Mouse (Mus musculus) forebrain, embryonic 13.5 days (tissue): Measurements from ENCODE around the gene Gm10277. TPM values are rescaled to one million over a fixed set of nuclear protein-coding genes. Genes with fewer than 3 reads are reported as not detected.

Experiments used
- ATAC-seq: fragments of 200-750 bp; cut with Nextera tagmentation; 2 replicates; pipeline ENCODE4 v1.8.0; 2017
- H3K27ac ChIP-seq: fragments of 300-500 bp; sonication (generic); 2 replicates; pipeline ENCODE4 v1.5.1; 2015; ENCODE audit warnings: inconsistent platforms, mild to moderate bottlenecking, moderate library complexity
- H3K27me3 ChIP-seq: fragments of 300-500 bp; sonication (generic); 2 replicates; pipeline ENCODE4 v1.6.1; 2015; ENCODE audit warnings: mild to moderate bottlenecking, inconsistent platforms
- H3K36me3 ChIP-seq: fragments of 300-500 bp; sonication (generic); 2 replicates; pipeline ENCODE4 v1.6.1; 2015; ENCODE audit warnings: mild to moderate bottlenecking, inconsistent platforms; ENCODE audit not compliant: poor library complexity, severe bottlenecking
- H3K4me1 ChIP-seq: fragments of 300-500 bp; sonication (generic); 2 replicates; pipeline ENCODE4 v1.6.1; 2015; ENCODE audit warnings: inconsistent platforms
- H3K4me2 ChIP-seq: fragments of 300-500 bp; sonication (generic); 2 replicates; pipeline ENCODE4 v1.6.1; 2015; ENCODE audit warnings: inconsistent platforms, mild to moderate bottlenecking, moderate library complexity
- H3K4me3 ChIP-seq: fragments of 300-500 bp; sonication (generic); 2 replicates; pipeline ENCODE4 v1.5.1; 2015; ENCODE audit warnings: mild to moderate bottlenecking, inconsistent platforms
- H3K9ac ChIP-seq: fragments of 300-500 bp; sonication (generic); 2 replicates; pipeline ENCODE4 v1.6.1; 2015; ENCODE audit warnings: mild to moderate bottlenecking, inconsistent platforms
- H3K9me3 ChIP-seq: fragments of 300-500 bp; sonication (generic); replicated peaks from 2 replicates; pipeline ENCODE4 v1.6.1; 2016; ENCODE audit warnings: inconsistent platforms
- WGBS: fragments of 180-500 bp; shearing (Covaris S2); methylation state at CpG from one replicate; pipeline ENCODE4 v1.1.7; 2015; 5-methylcytosine and 5-hydroxymethylcytosine counted together
- polyA plus RNA-seq: library from polyadenylated mRNA; unstranded; fragments of >200 nt; fragmentation: Nextera tagmentation; extraction: Ambion mirVana; gene quantifications from 2 replicates; pipeline ENCODE4 v1.2.1, GENCODE M21; 2015

Gm10277 gene
- polyA plus RNA-seq, 1 experiment from 2014 or later, result 2.9 TPM

DNA sequence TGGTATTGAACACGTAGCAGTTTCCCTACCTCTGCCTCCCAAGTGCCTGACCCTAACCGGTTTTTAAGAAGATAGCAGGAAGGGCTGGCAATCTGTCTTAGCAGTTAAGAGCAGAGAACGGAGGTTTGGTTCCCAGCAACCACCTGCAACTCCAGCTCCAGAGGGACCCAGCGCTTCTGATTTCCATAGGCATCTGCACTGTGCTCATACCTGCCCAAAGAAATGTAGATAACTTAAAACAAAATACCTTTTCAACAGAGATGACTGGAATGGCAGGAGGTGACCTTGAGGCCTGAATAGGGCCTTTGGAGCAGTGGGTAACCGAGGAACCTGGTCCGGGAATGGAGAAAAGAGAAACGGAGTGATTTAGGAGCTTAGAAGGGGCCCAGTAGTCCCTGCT lies 49.0 kb downstream of the Gm10277 start:
- Histone ChIP-seq H3K4me3 (no peak overlapping the region), H3K27ac (no peak overlapping the region), H3K4me1 (no peaks in the 10 kb centered on the region), H3K4me2 (no peak overlapping the region), H3K9ac (no peak overlapping the region), H3K27me3 (no peaks in the 10 kb centered on the region), H3K9me3 (no peaks in the 10 kb centered on the region), H3K36me3 (no peaks in the 10 kb centered on the region)
- ATAC-seq, result no peak
- 42% methylated on average over 7 of the region's 7 CpGs for WGBS

- no peak for ATAC-seq
Measured at GRCm38 (mm10) chr11:77737289-77737688, 50.3 kb downstream of the Gm10277 start.

More at GRCm38 (mm10) chr11:77737289-77737688, 50.3 kb downstream of the Gm10277 start:
- H3K36me3 ChIP-seq, result no peaks in the 10 kb centered on the region
- no peaks in the 10 kb centered on the region for H3K4me1 ChIP-seq
- no peak overlapping the region for H3K4me2 ChIP-seq
- H3K4me3 ChIP-seq, result no peak overlapping the region
- no peaks in the 10 kb centered on the region for H3K9me3 ChIP-seq
- no peak overlapping the region for H3K27ac ChIP-seq
- 2% methylated on average over 6 of the region's 6 CpGs for WGBS
- H3K9ac ChIP-seq, result no peak overlapping the region
- no peaks in the 10 kb centered on the region for H3K27me3 ChIP-seq

Other genes with a start within 250 kb of the Gm10277 start
- 25.8 and 28.5 TPM in 2 replicates for gene Taok1, start 179.9 kb downstream of the Gm10277 start, polyA plus RNA-seq
- gene Nufip2, start 101.6 kb downstream of the Gm10277 start, polyA plus RNA-seq, result 4.3 and 5.0 TPM in 2 replicates
- 0.76 and 1.7 TPM in 2 replicates for gene Cryba1, start 62.5 kb downstream of the Gm10277 start, polyA plus RNA-seq
- gene Myo18a, start 24.5 kb downstream of the Gm10277 start, polyA plus RNA-seq, result 38.2 and 48.1 TPM in 2 replicates
- gene Pipox, start 106.3 kb upstream of the Gm10277 start, polyA plus RNA-seq, result 12.7 and 15.1 TPM in 2 replicates
- 141 and 165 TPM in 2 replicates for gene Sez6, start 143.1 kb upstream of the Gm10277 start, polyA plus RNA-seq
- gene Phf12, start 195.0 kb upstream of the Gm10277 start, polyA plus RNA-seq, result 20.7 and 24.5 TPM in 2 replicates
- 23.4 and 26.6 TPM in 2 replicates for gene Dhrs13, start 244.5 kb upstream of the Gm10277 start, polyA plus RNA-seq